Comparison of ENCODE assay signal across 10 mouse cellular contexts in the genomic region with DNA sequence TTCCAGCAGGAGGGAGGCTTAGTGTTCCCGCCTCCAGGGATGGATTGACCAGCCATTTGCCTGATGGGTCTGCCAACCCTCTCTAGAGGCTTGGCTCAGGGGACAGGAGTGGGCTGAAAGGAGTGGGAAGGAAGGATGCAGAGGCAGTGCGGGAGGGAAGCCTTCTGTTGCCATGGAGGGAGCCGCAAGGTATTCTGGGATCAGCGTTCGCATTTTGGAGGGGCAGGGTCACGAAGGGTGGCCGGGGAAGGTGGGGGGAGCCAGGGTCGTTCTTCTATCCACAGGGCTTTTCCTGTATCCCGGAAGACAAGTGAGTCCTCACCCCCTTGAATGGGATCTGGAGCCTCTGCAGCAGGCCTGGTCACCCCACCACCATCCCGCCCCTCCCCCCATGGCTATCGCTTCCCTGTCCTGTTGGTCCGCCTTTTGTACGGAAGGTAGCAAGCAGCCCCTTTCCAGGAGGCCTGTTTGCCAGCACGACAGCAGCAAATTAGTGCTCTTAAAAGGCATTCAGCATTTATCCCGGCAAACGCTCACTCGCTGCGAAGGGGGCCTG.
DNase-seq lines count a peak whose midpoint lies in the region; ATAC-seq and TF ChIP-seq lines count a peak whose summit lies in the region.
"Had no signal": no experiment of that assay in that cellular context is flagged by ENCODE, and none has a peak within 500 bp of the region (broad histone marks: within the 10 kb centered on the region; RNA-seq: fewer than 3 reads in every experiment).

No protein-coding gene starts in this region.

- H3K27me3 ChIP-seq in hindbrain, embryonic 13.5 days: peaks cover 12% of the 10 kb centered on the region; the same call in 1 of the 2 replicates
- H3K27me3 ChIP-seq in midbrain, embryonic 15.5 days (replicated peaks): no peaks in the 10 kb centered on the region

- TF ChIP-seq CTCF in brain, embryonic 14.5 days (IDR thresholded peaks at IDR 0.05; ENCODE audit: borderline replicate concordance, extremely low read depth, insufficient read depth, insufficient read length): no peak

- H3K36me3 ChIP-seq in hindbrain, embryonic 13.5 days: no peaks in the 10 kb centered on the region
- no peaks in the 10 kb centered on the region for H3K36me3 ChIP-seq in midbrain, embryonic 15.5 days (replicated peaks)

- 0 out of 2 replicates have a peak, but pooled peaks have one; percentile 38 for ATAC-seq in hindbrain, embryonic 13.5 days (ENCODE audit: low FRiP score)
- ATAC-seq in midbrain, embryonic 15.5 days (replicated peaks): peak; percentile 57; the same call in 1 of the 2 replicates

- DNase-seq in cerebellum, postnatal 14 days: peak; percentile 56 to 71
- DNase-seq in cerebellum, adult 8-10 months: no peak
- peak; percentile 80 for DNase-seq in brain, embryonic 14.5 days (ENCODE audit: low read depth)
- DNase-seq in T-cell, adult 2 months (ENCODE audit: low spot score): no peak
- DNase-seq in kidney, adult 9 months: no peak
- DNase-seq in ovary, postnatal 10 days (ENCODE audit: low spot score): no peak
- DNase-seq: thymus, postnatal 4 days had no signal

- H3K4me2 ChIP-seq in hindbrain, embryonic 13.5 days: peak overlapping the region; percentile 48
- H3K4me2 ChIP-seq in midbrain, embryonic 15.5 days: peak overlapping the region; percentile 41

- WGBS in hindbrain, embryonic 13.5 days: 10% methylated on average over 18 of the region's 18 CpGs
- 11% methylated on average over 18 of the region's 18 CpGs for WGBS in midbrain, embryonic 15.5 days

- peak overlapping the region; percentile 63 for H3K9ac ChIP-seq in hindbrain, embryonic 13.5 days
- H3K9ac ChIP-seq in midbrain, embryonic 15.5 days: no peak overlapping the region

- peak overlapping the region; percentile 55 for H3K27ac ChIP-seq in hindbrain, embryonic 13.5 days
- peak overlapping the region; percentile 71 for H3K27ac ChIP-seq in midbrain, embryonic 15.5 days
- H3K27ac ChIP-seq: macrophage had no signal

- H3K4me3 ChIP-seq in hindbrain, embryonic 13.5 days: peak overlapping the region; percentile 16; the same call in 1 of the 2 replicates
- peak overlapping the region; percentile 14 for H3K4me3 ChIP-seq in midbrain, embryonic 15.5 days

- peaks cover 57% of the 10 kb centered on the region for H3K4me1 ChIP-seq in hindbrain, embryonic 13.5 days (replicated peaks)
- H3K4me1 ChIP-seq in midbrain, embryonic 15.5 days: peaks cover 54% of the 10 kb centered on the region

- H3K9me3 ChIP-seq in hindbrain, embryonic 13.5 days: no peaks in the 10 kb centered on the region
- no peaks in the 10 kb centered on the region for H3K9me3 ChIP-seq in midbrain, embryonic 15.5 days

- no peak for TF ChIP-seq POLR2A in brain, embryonic 14.5 days (IDR thresholded peaks at IDR 0.05; ENCODE audit: borderline replicate concordance, extremely low read depth, insufficient read depth, insufficient read length, poor library complexity, severe bottlenecking)

Comparison
In these comparisons a context has a peak if more than half of its experiments do, and no peak if none do; other contexts are left out.
1. DNase-seq: peak in cerebellum, postnatal 14 days (2 of 2) and brain, embryonic 14.5 days (single experiment); none in cerebellum, adult 8-10 months (single experiment), T-cell, adult 2 months (single experiment), kidney, adult 9 months (single experiment) and ovary, postnatal 10 days (single experiment).